24 mouse cellular contexts compared by ENCODE assay signal in genomic region chr2:172131232-172131631, GRCm38 (mm10).
DNase-seq lines count a peak whose midpoint lies in the region; ATAC-seq lines count a peak whose summit lies in the region.
"Had no signal": no experiment of that assay in that cellular context is flagged by ENCODE, and none has a peak within 500 bp of the region (broad histone marks: within the 10 kb centered on the region; RNA-seq: fewer than 3 reads in every experiment).

No protein-coding gene starts in this region.

- H3K36me3 ChIP-seq in forebrain, embryonic 16.5 days (ENCODE audit: control insufficient read depth, insufficient read depth) = no peaks in the 10 kb centered on the region
- H3K36me3 ChIP-seq in forebrain, embryonic 11.5 days (ENCODE audit: control insufficient read depth, insufficient read depth, low read length) = no peaks in the 10 kb centered on the region
- H3K36me3 ChIP-seq: embryonic facial prominence, embryonic 10.5 days; hindbrain, embryonic 10.5 days; liver, embryonic 15.5 days; midbrain, embryonic 13.5 days; neural tube, embryonic 15.5 days had no signal

- no peak overlapping the region for H3K4me3 ChIP-seq in forebrain, embryonic 16.5 days (replicated peaks; ENCODE audit: low read length)
- H3K4me3 ChIP-seq in forebrain, embryonic 11.5 days (ENCODE audit: low read depth, low read length) = no peak overlapping the region
- H3K4me3 ChIP-seq: embryonic facial prominence, embryonic 10.5 days; erythroblast, embryonic 14.5 days; hindbrain, embryonic 10.5 days; left cerebral cortex, adult 2 months; liver, embryonic 15.5 days; midbrain, embryonic 13.5 days; myocyte; neural tube, embryonic 15.5 days had no signal

- H3K27me3 ChIP-seq in forebrain, embryonic 16.5 days (replicated peaks; ENCODE audit: control insufficient read depth, insufficient read depth, low read length) = no peaks in the 10 kb centered on the region
- no peaks in the 10 kb centered on the region for H3K27me3 ChIP-seq in forebrain, embryonic 11.5 days (ENCODE audit: control insufficient read depth, insufficient read depth, low read length)
- H3K27me3 ChIP-seq: liver, embryonic 15.5 days; midbrain, embryonic 13.5 days; neural tube, embryonic 15.5 days; Patski had no signal

- 0 out of 2 replicates have a peak, but pooled peaks have one; percentile 36 for ATAC-seq in forebrain, embryonic 16.5 days
- no peak for ATAC-seq in forebrain, embryonic 11.5 days (replicated peaks; ENCODE audit: low FRiP score)
- ATAC-seq: lung, postnatal 0 days; midbrain, embryonic 13.5 days; Patski had no signal

- WGBS in forebrain, embryonic 16.5 days = 30% methylated on average over 1 of the region's 1 CpGs
- 50% methylated on average over 1 of the region's 1 CpGs for WGBS in forebrain, embryonic 11.5 days

- DNase-seq in forebrain, embryonic 11.5 days (ENCODE audit: low spot score) = no peak
- DNase-seq in right cerebral cortex, adult 18-20 months = peak; percentile 61
- DNase-seq in right cerebral cortex, postnatal 14 days = no peak
- peak; percentile 58 to 64 for DNase-seq in frontal cortex, adult 2 months (ENCODE audit: extremely low spot score in 1 of 2, low spot score in 1 of 2)
- peak; percentile 57 for DNase-seq in telencephalon, adult 2 months (ENCODE audit: low read depth, low spot score)
- DNase-seq in spleen, postnatal 14 days (ENCODE audit: low spot score in 2 of 2) = no peak
- DNase-seq in gastrocnemius, postnatal 4 days (ENCODE audit: low spot score in 2 of 2) = no peak
- DNase-seq: B cell, adult 2 months; cerebellum, adult 11-12 months; kidney, adult 2 months; kidney, postnatal 4 days; thymus, postnatal 36 days had no signal

- H3K4me1 ChIP-seq in forebrain, embryonic 16.5 days (replicated peaks; ENCODE audit: control insufficient read depth, insufficient read depth, low read length) = peaks cover 7% of the 10 kb centered on the region
- H3K4me1 ChIP-seq in forebrain, embryonic 11.5 days (replicated peaks; ENCODE audit: control insufficient read depth, insufficient read depth, low read length) = no peaks in the 10 kb centered on the region
- H3K4me1 ChIP-seq: embryonic facial prominence, embryonic 10.5 days; liver, embryonic 15.5 days had no signal

- H3K9me3 ChIP-seq in forebrain, embryonic 16.5 days (ENCODE audit: control insufficient read depth, low read length) = no peaks in the 10 kb centered on the region
- no peaks in the 10 kb centered on the region for H3K9me3 ChIP-seq in forebrain, embryonic 11.5 days (ENCODE audit: control insufficient read depth, low read length)
- H3K9me3 ChIP-seq: embryonic facial prominence, embryonic 10.5 days; hindbrain, embryonic 10.5 days; midbrain, embryonic 13.5 days; neural tube, embryonic 15.5 days had no signal

- no peak overlapping the region for H3K27ac ChIP-seq in forebrain, embryonic 16.5 days (ENCODE audit: low read length)
- H3K27ac ChIP-seq in forebrain, embryonic 11.5 days (ENCODE audit: low read depth, low read length) = no peak overlapping the region
- H3K27ac ChIP-seq: embryonic facial prominence, embryonic 10.5 days; hindbrain, embryonic 10.5 days; liver, embryonic 15.5 days; midbrain, embryonic 13.5 days; neural tube, embryonic 15.5 days; stomach, postnatal 0 days had no signal

- no peak overlapping the region for H3K9ac ChIP-seq in forebrain, embryonic 16.5 days (replicated peaks; ENCODE audit: low read depth, low read length)
- no peak overlapping the region for H3K9ac ChIP-seq in forebrain, embryonic 11.5 days (ENCODE audit: low read length)
- H3K9ac ChIP-seq: liver, embryonic 15.5 days; midbrain, embryonic 13.5 days; neural tube, embryonic 15.5 days had no signal

- H3K4me2 ChIP-seq in forebrain, embryonic 16.5 days (ENCODE audit: low read length) = no peak overlapping the region
- no peak overlapping the region for H3K4me2 ChIP-seq in forebrain, embryonic 11.5 days (ENCODE audit: low read depth, low read length, severe bottlenecking)
- H3K4me2 ChIP-seq: liver, embryonic 15.5 days; midbrain, embryonic 13.5 days; neural tube, embryonic 15.5 days had no signal

Comparison
In these comparisons a context has a peak if more than half of its experiments do, and no peak if none do; other contexts are left out.
1. DNase-seq: peak in right cerebral cortex, adult 18-20 months (single experiment), frontal cortex, adult 2 months (2 of 2) and telencephalon, adult 2 months (single experiment); none in forebrain, embryonic 11.5 days (single experiment), right cerebral cortex, postnatal 14 days (single experiment), spleen, postnatal 14 days (0 of 2) and gastrocnemius, postnatal 4 days (0 of 2).